Mouse (Mus musculus): Measurements from ENCODE around the gene March8.

DNA sequence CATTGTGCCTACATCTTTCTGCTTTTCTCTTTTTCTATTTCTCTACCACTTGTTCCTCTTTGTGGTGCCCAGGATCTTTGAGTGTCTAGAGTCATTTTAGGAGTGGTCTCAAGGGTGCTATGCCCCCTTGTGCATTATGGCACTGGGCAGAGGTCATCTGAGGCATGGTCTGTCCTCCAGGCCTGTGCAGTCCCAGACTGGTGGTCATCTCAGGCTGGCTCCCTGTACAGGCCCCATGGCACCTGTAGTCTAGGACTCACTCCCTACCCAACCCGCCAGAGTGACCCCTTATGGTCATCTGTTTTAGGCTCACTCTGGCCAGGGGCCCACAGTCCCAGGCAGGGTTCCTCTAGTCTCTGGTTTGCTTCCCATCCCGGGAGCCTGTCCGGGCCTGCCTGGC, 33.7 kb downstream of the March8 start:
- TF ChIP-seq GATA1 (IDR thresholded peaks at IDR 0.05; ENCODE audit: low read length), result no peak
- no peak for TF ChIP-seq TAL1 (IDR thresholded peaks at IDR 0.05; ENCODE audit: low read length)
